Mouse (Mus musculus): ENCODE data around the gene Plekhg1. TPM values are rescaled to one million over a fixed set of nuclear protein-coding genes. Genes with fewer than 3 reads are reported as not detected.

Plekhg1 gene
- polyA plus RNA-seq, 1 experiment from 2014 or later: 4.4 TPM

GRCm38 (mm10) chr10:3949306-3949705, 209.1 kb downstream of the Plekhg1 start:
- H3K4me3 ChIP-seq (replicated peaks; ENCODE audit: low read length): no peak overlapping the region
- H3K4me2 ChIP-seq (ENCODE audit: low read length): no peak overlapping the region
- no peak for ATAC-seq
- 89% methylated on average over 6 of the region's 6 CpGs for whole genome bisulfite sequencing
- H3K9me3 ChIP-seq (ENCODE audit: control insufficient read depth, low read length): no peaks in the 10 kb centered on the region
- H3K36me3 ChIP-seq (ENCODE audit: control insufficient read depth, insufficient read depth): no peaks in the 10 kb centered on the region
- H3K9ac ChIP-seq (replicated peaks; ENCODE audit: low read depth, low read length): no peak overlapping the region
- no peak overlapping the region for H3K27ac ChIP-seq (ENCODE audit: low read length)
- no peaks in the 10 kb centered on the region for H3K4me1 ChIP-seq (replicated peaks; ENCODE audit: control insufficient read depth, insufficient read depth, low read length)
- no peaks in the 10 kb centered on the region for H3K27me3 ChIP-seq (replicated peaks; ENCODE audit: control insufficient read depth, insufficient read depth, low read length)

- Histone ChIP-seq H3K36me3 (ENCODE audit: control insufficient read depth, insufficient read depth) (no peaks in the 10 kb centered on the region), H3K4me3 (replicated peaks; ENCODE audit: low read length) (no peak overlapping the region), H3K27me3 (replicated peaks; ENCODE audit: control insufficient read depth, insufficient read depth, low read length) (no peaks in the 10 kb centered on the region), H3K4me1 (replicated peaks; ENCODE audit: control insufficient read depth, insufficient read depth, low read length) (no peaks in the 10 kb centered on the region), H3K4me2 (ENCODE audit: low read length) (no peak overlapping the region), H3K9me3 (ENCODE audit: control insufficient read depth, low read length) (no peaks in the 10 kb centered on the region), H3K27ac (ENCODE audit: low read length) (no peak overlapping the region), H3K9ac (replicated peaks; ENCODE audit: low read depth, low read length) (no peak overlapping the region)
- 95% methylated on average over 22 of the region's 22 CpGs for WGBS
- no peak for ATAC-seq
Measured at GRCm38 (mm10) chr10:3956471-3956870, 216.3 kb downstream of the Plekhg1 start.

- WGBS: 83% methylated on average over 5 of the region's 5 CpGs
Measured at GRCm38 (mm10) chr10:3958591-3958990, 218.4 kb downstream of the Plekhg1 start.

GRCm38 (mm10) chr10:3969026-3969425, 228.9 kb downstream of the Plekhg1 start:
- no peaks in the 10 kb centered on the region for H3K9me3 ChIP-seq (ENCODE audit: control insufficient read depth, low read length)
- H3K4me3 ChIP-seq (replicated peaks; ENCODE audit: low read length): no peak overlapping the region
- no peak overlapping the region for H3K27ac ChIP-seq (ENCODE audit: low read length)
- no peak overlapping the region for H3K4me2 ChIP-seq (ENCODE audit: low read length)
- no peaks in the 10 kb centered on the region for H3K27me3 ChIP-seq (replicated peaks; ENCODE audit: control insufficient read depth, insufficient read depth, low read length)
- H3K9ac ChIP-seq (replicated peaks; ENCODE audit: low read depth, low read length): no peak overlapping the region
- H3K4me1 ChIP-seq (replicated peaks; ENCODE audit: control insufficient read depth, insufficient read depth, low read length): peaks cover 6% of the 10 kb centered on the region
- no peak for ATAC-seq
- H3K36me3 ChIP-seq (ENCODE audit: control insufficient read depth, insufficient read depth): no peaks in the 10 kb centered on the region
- 82% methylated on average over 3 of the region's 3 CpGs for WGBS

More at GRCm38 (mm10) chr10:3958591-3958990, 218.4 kb downstream of the Plekhg1 start:
- no peak overlapping the region for H3K9ac ChIP-seq (replicated peaks; ENCODE audit: low read depth, low read length)
- H3K4me2 ChIP-seq (ENCODE audit: low read length): no peak overlapping the region
- no peak overlapping the region for H3K4me3 ChIP-seq (replicated peaks; ENCODE audit: low read length)
- H3K27me3 ChIP-seq (replicated peaks; ENCODE audit: control insufficient read depth, insufficient read depth, low read length): no peaks in the 10 kb centered on the region
- H3K27ac ChIP-seq (ENCODE audit: low read length): no peak overlapping the region
- no peaks in the 10 kb centered on the region for H3K9me3 ChIP-seq (ENCODE audit: control insufficient read depth, low read length)
- ATAC-seq: no peak
- no peaks in the 10 kb centered on the region for H3K36me3 ChIP-seq (ENCODE audit: control insufficient read depth, insufficient read depth)
- no peaks in the 10 kb centered on the region for H3K4me1 ChIP-seq (replicated peaks; ENCODE audit: control insufficient read depth, insufficient read depth, low read length)

GRCm38 (mm10) chr10:3972237-3972636, 232.1 kb downstream of the Plekhg1 start:
- Histone ChIP-seq H3K4me1 (replicated peaks; ENCODE audit: control insufficient read depth, insufficient read depth, low read length) (peaks cover 6% of the 10 kb centered on the region), H3K4me3 (replicated peaks; ENCODE audit: low read length) (no peak overlapping the region), H3K9me3 (ENCODE audit: control insufficient read depth, low read length) (no peaks in the 10 kb centered on the region), H3K27ac (ENCODE audit: low read length) (no peak overlapping the region), H3K36me3 (ENCODE audit: control insufficient read depth, insufficient read depth) (no peaks in the 10 kb centered on the region), H3K9ac (replicated peaks; ENCODE audit: low read depth, low read length) (no peak overlapping the region), H3K4me2 (ENCODE audit: low read length) (no peak overlapping the region), H3K27me3 (replicated peaks; ENCODE audit: control insufficient read depth, insufficient read depth, low read length) (no peaks in the 10 kb centered on the region)
- ATAC-seq: no peak
- 91% methylated on average over 9 of the region's 9 CpGs for WGBS

- H3K9me3 ChIP-seq (ENCODE audit: control insufficient read depth, low read length): no peaks in the 10 kb centered on the region
- ATAC-seq: peak; percentile 80
- WGBS: 0% methylated on average over 40 of the region's 40 CpGs
- peaks cover 6% of the 10 kb centered on the region for H3K4me1 ChIP-seq (replicated peaks; ENCODE audit: control insufficient read depth, insufficient read depth, low read length)
- no peaks in the 10 kb centered on the region for H3K27me3 ChIP-seq (replicated peaks; ENCODE audit: control insufficient read depth, insufficient read depth, low read length)
- peak within 1 kb of the TSS; percentile 70 for H3K4me3 ChIP-seq (replicated peaks; ENCODE audit: low read length)
- peak within 1 kb of the TSS; percentile 76 for H3K27ac ChIP-seq (ENCODE audit: low read length)
- peak within 1 kb of the TSS; percentile 80 for H3K4me2 ChIP-seq (ENCODE audit: low read length)
- H3K36me3 ChIP-seq (ENCODE audit: control insufficient read depth, insufficient read depth): no peaks in the 10 kb centered on the region
- H3K9ac ChIP-seq (replicated peaks; ENCODE audit: low read depth, low read length): peak within 1 kb of the TSS; percentile 81
Measured at GRCm38 (mm10) chr10:3972981-3973588, 232.9 kb downstream of the Plekhg1 start, which contains the start of gene Mthfd1l. Gene Mthfd1l (plus strand): TSS chr10:3973118.

GRCm38 (mm10) chr10:3973589-3974070, 233.5 kb downstream of the Plekhg1 start:
- under 1% methylated on average over 36 of the region's 39 CpGs for WGBS
- ATAC-seq: peak; percentile 92

GRCm38 (mm10) chr10:3974380-3974779, 234.2 kb downstream of the Plekhg1 start:
- H3K4me1 ChIP-seq (replicated peaks; ENCODE audit: control insufficient read depth, insufficient read depth, low read length): peaks cover 6% of the 10 kb centered on the region
- no peak overlapping the region for H3K4me2 ChIP-seq (ENCODE audit: low read length)
- H3K9me3 ChIP-seq (ENCODE audit: control insufficient read depth, low read length): no peaks in the 10 kb centered on the region
- no peak overlapping the region for H3K9ac ChIP-seq (replicated peaks; ENCODE audit: low read depth, low read length)
- H3K27me3 ChIP-seq (replicated peaks; ENCODE audit: control insufficient read depth, insufficient read depth, low read length): no peaks in the 10 kb centered on the region
- no peak overlapping the region for H3K4me3 ChIP-seq (replicated peaks; ENCODE audit: low read length)
- no peak for ATAC-seq
- H3K36me3 ChIP-seq (ENCODE audit: control insufficient read depth, insufficient read depth): no peaks in the 10 kb centered on the region
- H3K27ac ChIP-seq (ENCODE audit: low read length): no peak overlapping the region
- 81% methylated on average over 3 of the region's 3 CpGs for WGBS

More at GRCm38 (mm10) chr10:3973589-3974070, 233.5 kb downstream of the Plekhg1 start:
- H3K4me1 ChIP-seq (replicated peaks; ENCODE audit: control insufficient read depth, insufficient read depth, low read length): peaks cover 6% of the 10 kb centered on the region
- H3K36me3 ChIP-seq (ENCODE audit: control insufficient read depth, insufficient read depth): no peaks in the 10 kb centered on the region
- H3K9me3 ChIP-seq (ENCODE audit: control insufficient read depth, low read length): no peaks in the 10 kb centered on the region
- peak overlapping the region; percentile 80 for H3K4me2 ChIP-seq (ENCODE audit: low read length)
- peak overlapping the region; percentile 81 for H3K9ac ChIP-seq (replicated peaks; ENCODE audit: low read depth, low read length)
- H3K27me3 ChIP-seq (replicated peaks; ENCODE audit: control insufficient read depth, insufficient read depth, low read length): no peaks in the 10 kb centered on the region
- H3K4me3 ChIP-seq (replicated peaks; ENCODE audit: low read length): peak overlapping the region; percentile 70
- H3K27ac ChIP-seq (ENCODE audit: low read length): peak overlapping the region; percentile 76

- WGBS: 85% methylated on average over 6 of the region's 6 CpGs
- ATAC-seq: no peak
Measured at GRCm38 (mm10) chr10:3975898-3976622, 235.9 kb downstream of the Plekhg1 start.

More at GRCm38 (mm10) chr10:3975898-3976622, 235.9 kb downstream of the Plekhg1 start:
- H3K4me2 ChIP-seq (ENCODE audit: low read length): no peak overlapping the region
- no peaks in the 10 kb centered on the region for H3K27me3 ChIP-seq (replicated peaks; ENCODE audit: control insufficient read depth, insufficient read depth, low read length)
- 0 out of 2 replicates have a peak, but pooled peaks cover 4% of the 10 kb centered on the region for H3K36me3 ChIP-seq (ENCODE audit: control insufficient read depth, insufficient read depth)
- no peak overlapping the region for H3K9ac ChIP-seq (replicated peaks; ENCODE audit: low read depth, low read length)
- no peak overlapping the region for H3K4me3 ChIP-seq (replicated peaks; ENCODE audit: low read length)
- H3K9me3 ChIP-seq (ENCODE audit: control insufficient read depth, low read length): no peaks in the 10 kb centered on the region
- H3K4me1 ChIP-seq (replicated peaks; ENCODE audit: control insufficient read depth, insufficient read depth, low read length): peaks cover 6% of the 10 kb centered on the region
- no peak overlapping the region for H3K27ac ChIP-seq (ENCODE audit: low read length)
